Mouse (Mus musculus) hindbrain, embryonic 16.5 days (tissue): ENCODE measurements at regions not wholly inside any gene's neighbourhood (a gene's known extent, or its start where the extent isn't known, plus 50 kb on each side); places are given as distances from the start of the nearest gene placed in this dataset.

ENCODE experiments used
- ATAC-seq: fragments of 200-750 bp; cut with Nextera tagmentation; 2 replicates; pipeline ENCODE4 v1.8.0; 2017; ENCODE audit warnings: moderate TSS enrichment, moderate library complexity
- H3K27ac ChIP-seq: fragments of 300-500 bp; sonication (generic); 2 replicates; pipeline ENCODE4 v1.5.1; 2014; ENCODE audit warnings: low read depth, mild to moderate bottlenecking, control low read depth, low read length, moderate library complexity
- H3K27me3 ChIP-seq: fragments of 300-500 bp; sonication (generic); replicated peaks from 2 replicates; pipeline ENCODE4 v1.6.1; 2014; ENCODE audit warnings: low read length; ENCODE audit not compliant: control insufficient read depth, insufficient read depth
- H3K36me3 ChIP-seq: fragments of 300-500 bp; sonication (generic); 2 replicates; pipeline ENCODE4 v1.6.1; 2014; ENCODE audit warnings: mild to moderate bottlenecking, low read length, moderate library complexity, mixed read lengths; ENCODE audit not compliant: control insufficient read depth, insufficient read depth
- H3K4me1 ChIP-seq: fragments of 300-500 bp; sonication (generic); 2 replicates; pipeline ENCODE4 v1.6.1; 2014; ENCODE audit warnings: low read depth, low read length; ENCODE audit not compliant: control insufficient read depth, insufficient read depth
- H3K4me2 ChIP-seq: fragments of 300-500 bp; sonication (generic); 2 replicates; pipeline ENCODE4 v1.6.1; 2014; ENCODE audit warnings: mild to moderate bottlenecking, low read length, control low read depth, moderate library complexity
- H3K4me3 ChIP-seq: fragments of 300-500 bp; sonication (generic); 2 replicates; pipeline ENCODE4 v1.5.1; 2014; ENCODE audit warnings: mild to moderate bottlenecking, low read length, control low read depth, moderate library complexity
- H3K9ac ChIP-seq: fragments of 300-500 bp; sonication (generic); 2 replicates; pipeline ENCODE4 v1.6.1; 2014; ENCODE audit warnings: low read depth, mild to moderate bottlenecking, control low read depth, low read length, moderate library complexity
- H3K9me3 ChIP-seq: fragments of 300-500 bp; sonication (generic); 2 replicates; pipeline ENCODE4 v1.6.1; 2014; ENCODE audit warnings: mild to moderate bottlenecking, low read length, moderate library complexity; ENCODE audit not compliant: control insufficient read depth
- WGBS: fragments of 180-500 bp; shearing (Covaris S2); extraction: QIAGEN DNeasy Blood & Tissue Kit; methylation state at CpG from one replicate; pipeline ENCODE4 v1.1.7; 2014; 5-methylcytosine and 5-hydroxymethylcytosine counted together

DNA sequence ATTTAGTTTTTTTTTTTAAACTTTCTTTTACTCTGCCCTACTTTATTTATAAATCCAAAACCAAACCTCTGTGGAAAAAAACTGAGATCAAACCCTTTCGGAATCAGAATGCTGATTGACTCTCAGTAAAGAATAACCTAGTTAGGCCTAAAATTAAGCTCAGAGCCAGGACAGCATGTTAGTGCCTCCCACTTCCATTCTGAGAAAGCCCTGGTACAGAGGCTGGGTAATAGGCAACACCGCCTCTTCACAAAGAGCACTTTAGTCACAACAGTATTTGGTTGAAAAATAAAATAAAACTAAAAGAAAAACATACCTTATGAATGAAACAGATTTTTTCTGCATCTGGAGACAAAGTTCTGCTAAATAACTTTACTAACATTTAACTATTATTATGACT lies 418.4 kb upstream of the Robo1 start:
- no peak overlapping the region for H3K4me3 ChIP-seq
- no peaks in the 10 kb centered on the region for H3K27me3 ChIP-seq
- 68% methylated on average over 2 of the region's 2 CpGs for WGBS
- no peak overlapping the region for H3K4me2 ChIP-seq
- no peak overlapping the region for H3K9ac ChIP-seq
- H3K27ac ChIP-seq, result no peak overlapping the region
- H3K36me3 ChIP-seq, result no peaks in the 10 kb centered on the region
- no peaks in the 10 kb centered on the region for H3K9me3 ChIP-seq
- no peaks in the 10 kb centered on the region for H3K4me1 ChIP-seq
- no peak for ATAC-seq

DNA sequence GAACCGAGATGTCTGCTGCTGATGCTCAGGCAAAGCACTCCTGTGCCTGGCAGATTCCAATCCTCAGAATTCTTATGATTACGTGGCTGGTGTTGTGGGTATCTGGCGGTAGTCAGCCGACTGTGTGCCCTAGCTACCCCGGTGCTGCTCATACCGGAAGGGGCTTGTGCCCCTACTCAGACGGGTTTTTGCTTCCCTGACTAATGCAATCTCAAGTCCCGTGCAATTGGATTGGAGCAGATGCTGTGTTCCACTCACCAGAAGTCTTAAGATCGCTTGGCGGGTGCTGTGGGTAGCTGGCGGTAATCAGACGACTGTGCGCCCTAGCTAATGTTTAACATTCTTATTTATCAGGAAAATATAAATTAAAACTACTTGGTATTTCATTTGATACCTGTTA lies 385.0 kb upstream of the Robo1 start:
- no peak overlapping the region for H3K4me2 ChIP-seq
- H3K4me1 ChIP-seq, result no peaks in the 10 kb centered on the region
- WGBS, result 90% methylated on average over 13 of the region's 13 CpGs
- no peak overlapping the region for H3K9ac ChIP-seq
- no peak overlapping the region for H3K27ac ChIP-seq
- no peak overlapping the region for H3K4me3 ChIP-seq
- H3K36me3 ChIP-seq, result no peaks in the 10 kb centered on the region
- no peak for ATAC-seq
- H3K9me3 ChIP-seq, result no peaks in the 10 kb centered on the region
- H3K27me3 ChIP-seq, result no peaks in the 10 kb centered on the region

DNA sequence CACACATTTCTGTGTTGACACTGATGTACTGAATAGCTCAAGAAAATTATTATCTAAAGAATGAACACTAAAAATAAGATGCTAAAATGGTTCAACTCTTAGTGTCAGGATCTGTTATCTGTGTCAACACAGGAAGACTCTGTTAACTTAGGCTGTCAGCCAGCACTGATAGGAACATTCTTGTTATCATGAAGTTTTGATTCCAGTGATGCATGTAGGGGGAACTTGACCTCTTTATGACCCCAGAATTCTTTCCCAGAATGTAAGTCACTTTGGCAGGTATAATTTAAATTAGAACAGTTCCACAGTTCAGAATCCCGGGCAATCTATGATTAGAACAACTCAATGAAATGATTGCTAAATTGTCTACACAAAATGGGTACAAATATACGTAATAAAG lies 363.9 kb upstream of the Robo1 start:
- Histone ChIP-seq H3K9ac (no peak overlapping the region), H3K9me3 (no peaks in the 10 kb centered on the region), H3K27ac (no peak overlapping the region), H3K4me2 (no peak overlapping the region), H3K4me3 (no peak overlapping the region), H3K4me1 (no peaks in the 10 kb centered on the region), H3K36me3 (no peaks in the 10 kb centered on the region), H3K27me3 (no peaks in the 10 kb centered on the region)
- no peak for ATAC-seq
- 81% methylated on average over 2 of the region's 2 CpGs for WGBS

DNA sequence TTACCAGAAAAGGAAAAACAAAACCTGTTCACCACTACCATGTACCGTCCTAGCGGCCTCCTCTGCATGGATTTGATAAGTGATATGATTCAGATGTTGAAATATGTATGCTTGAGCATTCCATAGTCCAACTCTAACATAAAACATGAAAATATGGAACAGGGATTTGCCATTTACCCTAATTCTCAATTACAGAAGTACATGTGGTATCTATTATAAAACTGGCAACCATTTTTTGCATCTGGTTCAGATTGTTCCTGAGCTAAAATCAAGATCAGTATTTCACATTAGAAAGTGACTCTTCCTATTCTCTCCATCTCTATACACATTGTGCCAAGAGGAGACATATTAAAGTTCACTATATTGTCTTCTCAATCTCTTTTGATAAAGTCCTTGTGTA lies 363.3 kb upstream of the Robo1 start:
- H3K27me3 ChIP-seq, result no peaks in the 10 kb centered on the region
- no peaks in the 10 kb centered on the region for H3K4me1 ChIP-seq
- no peaks in the 10 kb centered on the region for H3K9me3 ChIP-seq
- ATAC-seq, result no peak
- no peak overlapping the region for H3K27ac ChIP-seq
- 88% methylated on average over 2 of the region's 2 CpGs for WGBS
- no peaks in the 10 kb centered on the region for H3K36me3 ChIP-seq
- H3K9ac ChIP-seq, result no peak overlapping the region
- no peak overlapping the region for H3K4me2 ChIP-seq
- H3K4me3 ChIP-seq, result no peak overlapping the region

DNA sequence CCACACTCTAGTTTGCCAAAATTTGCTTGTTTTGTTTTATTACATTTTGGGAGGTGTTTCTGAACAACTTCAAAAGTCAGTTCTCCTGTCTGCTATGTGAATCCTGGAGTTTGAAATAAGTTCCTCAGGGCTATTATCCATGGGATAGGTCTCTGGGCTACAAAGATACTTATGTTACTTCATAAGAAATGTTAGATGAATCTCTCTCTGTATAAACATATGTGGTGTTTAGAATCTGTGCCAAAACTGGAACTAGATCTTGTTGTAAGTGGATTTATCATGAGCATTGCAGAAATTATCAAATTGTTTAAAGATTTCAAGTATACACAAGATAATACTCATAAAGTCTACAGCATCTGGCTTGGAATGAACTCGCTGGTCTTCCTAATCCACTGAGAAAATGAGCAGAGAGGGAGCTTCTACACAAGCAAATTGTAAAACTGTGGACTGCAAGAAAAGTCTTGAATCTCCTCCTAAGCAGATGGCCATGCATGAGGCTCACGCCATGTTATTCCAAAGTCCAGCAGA lies 355.2 kb upstream of the Robo1 start:
- Histone ChIP-seq H3K36me3 (no peaks in the 10 kb centered on the region), H3K4me1 (no peaks in the 10 kb centered on the region), H3K27ac (no peak overlapping the region), H3K9me3 (no peaks in the 10 kb centered on the region), H3K4me2 (no peak overlapping the region), H3K9ac (no peak overlapping the region), H3K27me3 (no peaks in the 10 kb centered on the region), H3K4me3 (no peak overlapping the region)
- ATAC-seq, result no peak
- 76% methylated on average over 2 of the region's 2 CpGs for WGBS

DNA sequence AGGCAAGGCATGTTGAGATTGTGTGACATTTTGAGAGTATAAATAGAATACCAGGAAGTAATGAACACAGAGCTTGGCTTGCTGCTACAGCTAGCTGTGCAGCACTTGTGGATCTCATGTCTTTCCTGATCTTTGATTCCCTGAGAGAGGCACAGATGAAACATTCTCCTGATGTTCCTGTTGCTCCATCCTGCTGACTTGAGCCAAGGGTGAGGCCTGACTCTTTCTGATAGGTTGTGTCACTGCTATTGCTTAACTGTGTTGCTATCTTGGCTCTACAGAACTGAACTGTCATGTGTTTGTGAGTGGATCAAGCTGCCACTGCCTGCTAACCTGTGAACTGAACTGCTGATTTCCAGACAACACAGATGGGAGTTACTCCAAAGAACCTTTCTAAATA lies 344.5 kb upstream of the Robo1 start:
- Histone ChIP-seq H3K9me3 (no peaks in the 10 kb centered on the region), H3K9ac (no peak overlapping the region)
- ATAC-seq, result no peak

DNA sequence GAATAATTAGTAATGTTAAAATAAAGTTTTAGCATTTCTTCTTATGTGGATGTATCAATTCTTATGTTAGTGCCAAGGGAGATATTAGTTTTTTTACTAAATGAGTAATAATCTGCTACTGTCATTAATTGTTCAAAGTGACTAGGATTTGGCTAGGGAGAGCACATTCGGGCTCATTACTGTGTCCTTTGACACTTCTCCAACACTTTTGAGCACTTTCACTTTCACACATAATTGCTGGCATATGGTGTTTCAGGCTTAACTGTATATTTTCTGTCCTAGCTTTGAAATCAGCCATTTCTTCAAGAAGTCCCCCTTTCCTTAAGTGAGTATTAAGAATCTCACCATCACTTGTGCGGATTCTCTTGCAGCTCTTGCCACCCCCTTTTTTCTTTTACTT lies 334.3 kb upstream of the Robo1 start:
- Histone ChIP-seq H3K9ac (no peak overlapping the region), H3K27ac (no peak overlapping the region), H3K9me3 (no peaks in the 10 kb centered on the region), H3K27me3 (no peaks in the 10 kb centered on the region), H3K4me3 (no peak overlapping the region), H3K4me1 (no peaks in the 10 kb centered on the region), H3K4me2 (no peak overlapping the region), H3K36me3 (no peaks in the 10 kb centered on the region)
- no peak for ATAC-seq
- 85% methylated on average over 2 of the region's 2 CpGs for WGBS

More for the DNA sequence above, 344.5 kb upstream of the Robo1 start:
- Histone ChIP-seq H3K36me3 (no peaks in the 10 kb centered on the region), H3K4me2 (no peak overlapping the region), H3K27ac (no peak overlapping the region), H3K27me3 (no peaks in the 10 kb centered on the region), H3K4me3 (no peak overlapping the region), H3K4me1 (no peaks in the 10 kb centered on the region)

DNA sequence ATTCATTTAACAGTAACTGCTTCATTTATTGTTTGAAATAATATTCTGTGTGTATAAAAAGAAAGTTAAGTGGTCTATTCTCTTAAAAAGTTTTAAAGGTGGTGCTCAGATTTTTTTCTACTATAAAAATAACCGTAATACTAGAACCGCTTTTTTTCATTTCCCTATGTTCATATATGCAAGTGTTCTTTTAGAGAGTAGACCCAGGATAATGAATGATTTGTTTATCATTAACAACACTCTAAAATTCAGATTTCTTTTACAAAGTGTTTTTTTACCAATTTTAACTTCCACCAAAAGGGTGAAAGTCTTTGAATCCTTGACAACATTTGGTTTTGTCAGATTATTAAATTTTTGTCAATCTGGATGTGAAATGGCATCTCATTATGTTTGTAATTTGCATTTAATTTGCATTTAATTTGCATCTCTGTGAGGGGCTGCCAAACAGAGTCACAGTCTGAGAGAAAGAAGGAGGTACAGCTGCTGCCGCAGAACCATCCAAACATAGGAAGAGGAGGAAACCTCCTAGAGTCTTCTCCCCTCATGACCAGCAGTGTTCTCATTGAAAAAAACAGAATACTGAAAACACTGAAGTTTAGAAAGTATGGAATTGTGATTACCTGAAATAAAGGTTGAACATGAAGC lies 310.4 kb upstream of the Robo1 start:
- Histone ChIP-seq H3K27ac (no peak overlapping the region), H3K9ac (no peak overlapping the region), H3K9me3 (no peaks in the 10 kb centered on the region), H3K4me1 (no peaks in the 10 kb centered on the region), H3K4me3 (no peak overlapping the region), H3K27me3 (no peaks in the 10 kb centered on the region), H3K36me3 (no peaks in the 10 kb centered on the region), H3K4me2 (no peak overlapping the region)
- WGBS, result 60% methylated on average over 3 of the region's 3 CpGs
- peak; percentile 45; the same call in 1 of the 2 replicates for ATAC-seq

DNA sequence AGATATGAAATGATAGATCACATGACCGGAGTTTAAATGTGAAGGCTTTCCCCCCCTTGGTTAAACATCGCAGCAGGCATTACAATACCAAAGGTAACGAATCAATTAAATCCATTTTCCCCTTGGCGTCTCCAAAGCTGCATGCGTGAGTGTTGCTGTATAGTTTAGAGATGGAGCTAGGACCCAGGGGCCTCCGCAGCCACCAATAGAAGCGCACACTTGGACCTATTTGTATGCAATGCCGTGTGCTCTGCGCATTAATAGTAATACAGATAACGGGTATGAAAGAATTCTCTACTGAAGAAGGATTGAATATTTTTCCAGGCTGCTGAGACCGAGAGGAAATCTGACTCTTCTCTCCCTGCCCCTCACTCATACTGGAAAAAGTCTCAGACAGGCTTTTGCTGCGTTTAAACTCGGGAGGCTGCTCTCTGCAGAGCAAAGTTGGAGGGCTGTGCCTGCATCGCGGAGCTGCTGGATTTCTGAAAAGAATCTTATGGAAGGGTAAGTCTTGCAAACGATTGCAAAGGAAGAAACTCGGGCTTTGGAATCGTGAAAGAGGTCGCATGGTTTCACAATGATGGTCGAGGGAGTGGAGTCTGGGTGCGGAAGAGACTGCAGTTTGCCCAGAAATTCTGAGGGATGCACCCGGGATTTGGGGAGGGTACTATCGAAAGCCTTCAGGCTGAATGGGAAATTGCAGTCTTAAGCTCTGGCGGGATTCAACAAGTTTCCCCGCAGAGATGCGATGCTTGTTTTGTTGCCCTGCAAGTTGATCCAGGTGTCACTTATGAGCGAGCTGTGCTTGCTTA lies 280.5 kb upstream of the Robo1 start:
- peak; percentile 89 for ATAC-seq
- no peaks in the 10 kb centered on the region for H3K27me3 ChIP-seq
- 2% methylated on average over 27 of the region's 27 CpGs for WGBS

More for the DNA sequence above, 280.5 kb upstream of the Robo1 start:
- Histone ChIP-seq H3K27ac (peak overlapping the region; percentile 83), H3K4me3 (peak overlapping the region; percentile 55), H3K36me3 (no peaks in the 10 kb centered on the region), H3K4me1 (no peaks in the 10 kb centered on the region), H3K4me2 (peak overlapping the region; percentile 70), H3K9me3 (no peaks in the 10 kb centered on the region), H3K9ac (peak overlapping the region; percentile 77)
